Mouse (Mus musculus): Measurements from ENCODE around the gene Tpgs1.

The Tpgs1 gene

DNA sequence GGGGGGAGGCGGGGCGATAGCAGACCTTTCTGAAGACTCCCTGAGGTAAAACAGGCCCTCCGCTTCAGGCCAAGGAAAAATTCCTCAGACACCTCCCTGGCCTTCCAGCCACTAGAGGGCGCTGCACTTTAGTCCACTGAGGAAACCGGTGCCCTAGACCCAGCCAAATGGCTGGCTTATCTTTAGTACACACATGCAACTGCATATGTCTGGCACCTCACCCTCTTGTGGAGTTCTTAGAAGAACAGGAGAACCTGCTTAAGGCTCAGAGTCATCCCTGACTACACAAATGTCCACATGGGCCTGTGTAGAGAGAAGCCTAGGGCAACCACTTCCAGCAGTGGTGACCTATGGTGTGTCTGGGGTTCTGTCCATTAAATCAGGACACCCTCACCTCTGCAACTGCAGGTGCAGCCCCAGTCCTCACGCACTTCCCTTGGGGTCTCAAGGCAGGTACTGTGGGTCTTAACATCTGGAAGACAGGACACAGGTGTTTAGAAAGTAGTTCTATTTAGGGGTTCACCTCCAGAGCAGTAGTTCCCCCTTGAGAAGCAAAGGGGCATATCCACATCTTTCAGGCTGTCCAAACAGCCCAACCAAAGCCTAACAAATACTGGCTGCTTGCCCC lies 43.4 kb downstream of the Tpgs1 start:
- peak; percentile 72 for DNase-seq (ENCODE audit: low spot score)

DNA sequence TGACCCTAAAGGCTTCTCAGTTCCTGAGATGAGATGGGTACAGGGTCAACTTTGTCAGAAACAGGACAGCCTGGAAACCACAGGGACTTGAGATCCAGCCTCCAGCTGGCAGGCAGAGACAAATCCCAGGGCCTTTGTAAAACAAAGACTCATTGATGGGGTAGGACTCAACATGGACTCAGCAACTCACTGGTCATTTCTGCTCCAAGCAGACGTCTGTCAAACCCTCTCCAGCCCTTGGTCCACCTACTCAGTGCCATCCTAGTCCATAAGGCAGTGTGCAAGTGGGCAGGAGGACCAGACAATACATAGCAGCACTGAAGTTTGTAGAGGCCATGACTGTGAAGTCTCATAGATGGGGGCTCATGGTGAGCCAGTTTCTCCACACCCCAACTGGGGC lies 44.0 kb downstream of the Tpgs1 start:
- DNase-seq (ENCODE audit: low spot score), result no peak

DNA sequence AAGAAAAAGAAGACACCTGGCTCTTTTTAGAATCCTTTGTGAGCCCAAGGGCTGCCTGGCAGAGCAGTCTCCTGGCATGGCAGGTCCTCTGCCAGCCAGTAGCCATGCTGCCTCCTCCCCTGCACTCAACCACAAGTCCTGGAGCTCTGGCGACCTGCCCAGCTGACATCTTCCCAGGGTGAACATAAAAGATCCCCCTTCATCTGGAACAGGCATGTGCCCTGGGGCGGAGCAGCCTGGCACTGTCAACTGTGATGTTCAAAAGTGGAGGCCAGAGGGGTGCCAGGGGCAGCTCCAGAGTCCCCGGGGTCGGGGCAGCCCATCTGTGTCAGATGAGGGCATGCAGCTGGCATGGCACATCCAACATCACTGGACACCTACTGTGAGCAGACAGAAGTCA lies 45.8 kb downstream of the Tpgs1 start:
- DNase-seq (ENCODE audit: low spot score), result no peak

DNA sequence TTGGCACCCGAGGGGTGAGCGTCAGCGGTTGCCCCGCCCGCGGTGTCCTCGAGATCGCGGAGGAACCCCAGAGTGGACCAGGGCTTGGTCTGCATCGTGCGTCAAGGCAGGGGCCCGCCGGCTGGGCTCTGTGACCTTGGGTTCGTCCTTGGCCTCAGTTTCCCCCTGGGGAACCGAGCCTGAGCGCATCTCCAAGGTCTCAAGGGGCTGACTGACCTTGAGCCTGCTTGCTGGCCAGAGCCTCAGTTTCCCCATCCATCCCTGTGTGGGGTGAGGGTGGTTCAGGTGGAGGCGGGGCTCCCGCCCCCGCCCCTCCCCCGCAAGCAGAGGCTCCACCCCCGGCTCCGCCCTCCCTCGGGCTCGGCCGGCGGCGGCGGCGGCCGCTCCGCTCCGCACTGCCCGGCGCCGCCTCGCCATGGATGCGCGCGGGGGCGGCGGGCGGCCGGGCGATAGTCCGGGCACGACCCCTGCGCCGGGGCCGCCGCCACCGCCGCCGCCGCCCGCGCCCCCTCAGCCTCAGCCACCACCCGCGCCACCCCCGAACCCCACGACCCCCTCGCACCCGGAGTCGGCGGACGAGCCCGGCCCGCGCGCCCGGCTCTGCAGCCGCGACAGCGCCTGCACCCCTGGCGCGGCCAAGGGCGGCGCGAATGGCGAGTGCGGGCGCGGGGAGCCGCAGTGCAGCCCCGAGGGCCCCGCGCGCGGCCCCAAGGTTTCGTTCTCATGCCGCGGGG lies 47.3 kb downstream of the Tpgs1 start, which contains the start of gene Hcn2:
Gene Hcn2 (plus strand): TSS at position 381 of the 734 bp plus-strand sequence.
- no peak for DNase-seq (ENCODE audit: low spot score)

DNA sequence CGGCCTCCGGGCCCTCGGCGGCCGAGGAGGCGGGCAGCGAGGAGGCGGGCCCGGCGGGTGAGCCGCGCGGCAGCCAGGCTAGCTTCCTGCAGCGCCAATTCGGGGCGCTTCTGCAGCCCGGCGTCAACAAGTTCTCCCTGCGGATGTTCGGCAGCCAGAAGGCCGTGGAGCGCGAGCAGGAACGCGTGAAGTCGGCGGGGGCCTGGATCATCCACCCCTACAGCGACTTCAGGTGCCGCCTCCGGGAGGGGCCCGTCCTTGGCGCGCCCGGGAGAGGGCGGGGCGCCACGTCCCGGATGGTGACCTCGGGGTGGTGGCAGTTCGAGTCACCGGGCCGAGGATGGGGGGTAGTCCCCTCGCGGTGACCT lies 47.8 kb downstream of the Tpgs1 start:
- no peak for DNase-seq (ENCODE audit: low spot score)

DNA sequence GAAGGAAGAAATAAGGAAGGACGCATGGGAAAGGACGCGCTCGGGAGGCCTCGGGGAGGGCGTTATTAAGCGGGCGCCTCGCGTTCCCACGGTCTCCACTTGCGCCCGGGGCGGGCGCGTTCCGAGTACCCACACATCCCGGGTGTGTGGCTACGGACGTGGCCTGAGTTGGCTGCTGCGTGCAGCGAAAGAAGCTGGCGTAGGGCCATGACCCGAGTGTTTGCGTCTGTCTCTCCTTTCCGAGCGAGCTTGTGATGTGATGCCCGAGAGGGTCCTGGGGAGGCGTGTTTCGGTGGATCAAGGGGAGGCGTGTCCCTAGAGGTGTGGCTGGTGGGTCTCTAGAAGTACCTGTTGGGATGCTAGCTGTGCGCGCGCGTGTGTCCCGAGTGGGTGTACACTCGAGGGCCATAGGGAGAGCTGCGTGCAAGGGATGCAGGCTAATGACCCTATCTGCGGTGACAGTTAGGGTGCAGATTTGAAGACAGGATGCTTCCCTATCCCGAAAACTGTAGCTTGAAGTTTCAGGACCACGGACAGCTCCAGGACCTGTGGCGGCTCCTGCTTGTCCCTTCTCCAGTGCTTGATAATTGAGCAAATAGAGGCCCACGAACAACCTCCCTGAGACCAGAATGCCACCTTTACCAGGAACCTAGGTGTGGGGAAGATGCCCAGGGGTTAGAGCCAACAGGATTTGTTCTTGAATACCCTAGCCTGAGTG lies 48.6 kb downstream of the Tpgs1 start:
- DNase-seq (ENCODE audit: low spot score), result no peak

DNA sequence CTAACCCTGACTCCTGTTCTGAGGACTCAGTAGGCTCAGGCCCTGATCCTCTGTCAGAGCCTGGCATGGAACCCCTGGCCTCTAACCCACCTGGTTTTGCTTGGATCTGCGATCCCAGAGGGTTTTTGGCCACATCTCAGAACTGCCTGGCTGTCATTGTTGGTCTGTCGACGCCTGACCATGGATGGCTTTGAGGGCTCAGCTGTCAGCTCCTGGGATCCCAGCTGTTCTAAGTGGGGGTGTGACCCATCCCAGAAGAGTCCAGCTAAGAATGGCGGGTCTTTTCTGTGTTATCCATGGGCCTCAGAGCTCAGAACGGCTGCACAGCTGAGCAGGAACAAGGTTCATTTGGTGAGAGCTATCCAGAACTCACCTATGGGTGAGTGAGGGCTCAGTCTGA lies 51.9 kb downstream of the Tpgs1 start:
- DNase-seq (ENCODE audit: low spot score), result no peak

DNA sequence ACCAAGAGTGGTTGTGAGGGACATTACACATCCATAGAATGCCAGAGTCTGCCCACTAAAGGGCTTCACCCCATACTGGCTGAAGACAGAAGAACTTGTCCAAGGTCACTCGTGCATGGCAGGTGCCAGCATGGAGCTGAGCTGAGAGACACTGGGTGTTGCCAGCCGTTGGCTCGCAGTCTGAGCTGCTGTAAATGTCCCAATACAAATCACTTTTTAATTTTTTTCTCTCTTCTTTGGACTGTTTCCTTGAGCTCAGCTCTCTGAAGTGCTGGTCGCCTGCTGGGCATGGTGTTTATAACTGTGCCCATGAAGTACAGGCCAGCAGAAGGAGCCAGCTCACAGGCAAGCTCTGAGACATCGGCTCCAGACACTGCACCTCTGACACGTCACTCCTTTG lies 53.9 kb downstream of the Tpgs1 start:
- DNase-seq (ENCODE audit: low spot score), result no peak

DNA sequence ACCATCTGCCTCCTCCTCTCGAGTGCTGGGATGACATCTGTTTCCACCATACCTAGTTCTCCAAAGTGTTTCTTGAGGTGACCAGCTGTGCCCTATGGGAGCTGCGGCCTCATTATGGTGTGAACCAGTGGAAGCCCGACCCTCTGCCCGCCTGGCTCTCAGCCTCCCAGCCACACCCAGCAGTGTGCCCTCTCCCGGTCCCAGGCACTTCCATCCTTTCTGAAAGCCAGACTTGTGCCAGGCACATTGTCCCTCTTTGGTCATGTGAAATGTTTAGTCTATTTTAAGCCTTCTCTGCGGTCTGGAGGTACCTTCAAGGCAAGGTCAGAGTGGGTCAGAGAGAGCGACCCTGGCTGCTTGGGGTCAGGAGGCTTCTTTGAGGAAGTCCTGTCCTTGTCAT lies 54.5 kb downstream of the Tpgs1 start:
- DNase-seq (ENCODE audit: low spot score), result no peak

Measured in layer of hippocampus, adult 9-10 months (tissue).